In the genomic region with DNA sequence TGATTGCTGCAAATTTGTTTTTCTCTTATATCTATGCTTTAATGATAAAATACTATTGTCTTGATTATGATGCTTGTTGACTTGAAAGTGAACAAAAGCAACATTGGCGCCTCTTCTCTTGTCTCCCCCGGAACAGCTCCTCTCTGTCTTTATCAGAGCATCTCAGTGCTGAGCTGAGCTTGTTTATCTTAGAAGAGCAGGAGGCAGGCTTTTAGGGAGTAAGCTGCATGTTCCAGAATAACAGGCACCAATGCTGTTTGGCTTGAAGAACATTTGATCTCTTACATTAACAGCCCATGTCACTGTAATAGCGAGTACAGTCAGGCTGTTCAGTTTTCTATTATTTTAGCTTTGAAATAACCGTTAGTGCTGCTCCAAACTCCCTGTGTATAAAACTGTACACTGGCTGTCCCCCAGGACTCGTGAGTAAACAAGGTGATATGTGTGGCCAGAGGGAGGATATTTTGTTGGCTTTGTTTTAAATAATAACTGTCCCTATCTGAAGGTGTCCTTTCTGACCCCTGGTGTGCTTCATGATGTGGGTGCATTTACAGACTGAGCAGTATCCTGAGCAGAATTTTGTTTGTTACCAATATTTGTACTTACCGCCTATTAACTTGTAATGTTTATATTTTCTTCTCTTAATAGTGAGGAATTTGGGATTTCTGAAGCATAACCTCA, we compare ENCODE assay signal across 11 mouse cellular contexts.
A peak's percentile ranks its signal among the peaks of the same experiment; 100 is the strongest.
DNase-seq lines count a peak whose midpoint lies in the region; ATAC-seq lines count a peak whose summit lies in the region.
"Had no signal": no experiment of that assay in that cellular context is flagged by ENCODE, and none has a peak within 500 bp of the region (broad histone marks: within the 10 kb centered on the region; RNA-seq: fewer than 3 reads in every experiment).

No protein-coding gene starts in this region.

- ATAC-seq in heart, embryonic 13.5 days (ENCODE audit: extremely low read depth, insufficient number of reproducible peaks, low FRiP score, low TSS enrichment), result peak; percentile 73; the same call in 1 of the 2 replicates
- ATAC-seq in intestine, embryonic 16.5 days, result peak; percentile 59; the same call in 1 of the 2 replicates

- no peak for DNase-seq in heart, adult 8-10 months (ENCODE audit: low spot score)
- DNase-seq in spleen, adult 12 weeks (ENCODE audit: low spot score), result peak; percentile 47
- DNase-seq in spleen, adult 18-20 months, result no peak
- peak; percentile 57 to 66 for DNase-seq in spleen, postnatal 4 days (ENCODE audit: low spot score in 2 of 2)
- DNase-seq in left cerebral cortex, adult 11 months (ENCODE audit: low spot score), result no peak
- no peak for DNase-seq in thymus, adult 18-20 months
- DNase-seq: layer of hippocampus, adult 9-11 months had no signal

- H3K9ac ChIP-seq in heart, embryonic 13.5 days, result peak overlapping the region; percentile 33; the same call in 1 of the 2 replicates
- H3K9ac ChIP-seq in intestine, embryonic 16.5 days (ENCODE audit: low read depth, low read length), result no peak overlapping the region
- H3K9ac ChIP-seq: neural tube, embryonic 15.5 days had no signal

- H3K4me2 ChIP-seq in heart, embryonic 13.5 days, result peak overlapping the region; percentile 42
- no peak overlapping the region for H3K4me2 ChIP-seq in intestine, embryonic 16.5 days (ENCODE audit: low read depth, low read length)
- H3K4me2 ChIP-seq: neural tube, embryonic 15.5 days had no signal

- peak overlapping the region; percentile 58 for H3K27ac ChIP-seq in heart, embryonic 13.5 days (replicated peaks)
- H3K27ac ChIP-seq in intestine, embryonic 16.5 days (ENCODE audit: low read length), result no peak overlapping the region

- no peaks in the 10 kb centered on the region for H3K27me3 ChIP-seq in heart, embryonic 13.5 days (replicated peaks)
- no peaks in the 10 kb centered on the region for H3K27me3 ChIP-seq in intestine, embryonic 16.5 days (replicated peaks; ENCODE audit: control insufficient read depth, insufficient read depth, low read length)
- H3K27me3 ChIP-seq: CH12.LX; neural tube, embryonic 15.5 days had no signal

- H3K4me3 ChIP-seq in heart, embryonic 13.5 days, result peak overlapping the region; percentile 15; the same call in 1 of the 2 replicates
- H3K4me3 ChIP-seq in intestine, embryonic 16.5 days (ENCODE audit: low read length), result no peak overlapping the region
- H3K4me3 ChIP-seq: neural tube, embryonic 15.5 days had no signal

- H3K36me3 ChIP-seq in heart, embryonic 13.5 days, result no peaks in the 10 kb centered on the region
- no peaks in the 10 kb centered on the region for H3K36me3 ChIP-seq in intestine, embryonic 16.5 days (ENCODE audit: control insufficient read depth, insufficient read depth, low read length)
- H3K36me3 ChIP-seq: neural tube, embryonic 15.5 days had no signal

- H3K9me3 ChIP-seq in heart, embryonic 13.5 days, result no peaks in the 10 kb centered on the region
- no peaks in the 10 kb centered on the region for H3K9me3 ChIP-seq in intestine, embryonic 16.5 days (ENCODE audit: control insufficient read depth, low read length)
- H3K9me3 ChIP-seq: neural tube, embryonic 15.5 days had no signal

- peaks cover 30% of the 10 kb centered on the region for H3K4me1 ChIP-seq in heart, embryonic 13.5 days
- H3K4me1 ChIP-seq in intestine, embryonic 16.5 days (ENCODE audit: control insufficient read depth, insufficient read depth, low read length), result no peaks in the 10 kb centered on the region

- WGBS in heart, embryonic 13.5 days, result 42% methylated on average over 6 of the region's 6 CpGs
- 54% methylated on average over 6 of the region's 6 CpGs for WGBS in intestine, embryonic 16.5 days

Comparison
In these comparisons a context has a peak if more than half of its experiments do, and no peak if none do; other contexts are left out.
1. DNase-seq: peak in spleen, adult 12 weeks (single experiment) and spleen, postnatal 4 days (2 of 2); none in heart, adult 8-10 months (single experiment), spleen, adult 18-20 months (0 of 2), left cerebral cortex, adult 11 months (single experiment) and thymus, adult 18-20 months (0 of 2).